Mouse (Mus musculus): ENCODE results near the gene Slc25a42. TPM values are rescaled to one million over a fixed set of nuclear protein-coding genes. Genes with fewer than 3 reads are reported as not detected.

Slc25a42 gene
- polyA plus RNA-seq (2017; shearing (Covaris generic)): 13.1 TPM

DNA sequence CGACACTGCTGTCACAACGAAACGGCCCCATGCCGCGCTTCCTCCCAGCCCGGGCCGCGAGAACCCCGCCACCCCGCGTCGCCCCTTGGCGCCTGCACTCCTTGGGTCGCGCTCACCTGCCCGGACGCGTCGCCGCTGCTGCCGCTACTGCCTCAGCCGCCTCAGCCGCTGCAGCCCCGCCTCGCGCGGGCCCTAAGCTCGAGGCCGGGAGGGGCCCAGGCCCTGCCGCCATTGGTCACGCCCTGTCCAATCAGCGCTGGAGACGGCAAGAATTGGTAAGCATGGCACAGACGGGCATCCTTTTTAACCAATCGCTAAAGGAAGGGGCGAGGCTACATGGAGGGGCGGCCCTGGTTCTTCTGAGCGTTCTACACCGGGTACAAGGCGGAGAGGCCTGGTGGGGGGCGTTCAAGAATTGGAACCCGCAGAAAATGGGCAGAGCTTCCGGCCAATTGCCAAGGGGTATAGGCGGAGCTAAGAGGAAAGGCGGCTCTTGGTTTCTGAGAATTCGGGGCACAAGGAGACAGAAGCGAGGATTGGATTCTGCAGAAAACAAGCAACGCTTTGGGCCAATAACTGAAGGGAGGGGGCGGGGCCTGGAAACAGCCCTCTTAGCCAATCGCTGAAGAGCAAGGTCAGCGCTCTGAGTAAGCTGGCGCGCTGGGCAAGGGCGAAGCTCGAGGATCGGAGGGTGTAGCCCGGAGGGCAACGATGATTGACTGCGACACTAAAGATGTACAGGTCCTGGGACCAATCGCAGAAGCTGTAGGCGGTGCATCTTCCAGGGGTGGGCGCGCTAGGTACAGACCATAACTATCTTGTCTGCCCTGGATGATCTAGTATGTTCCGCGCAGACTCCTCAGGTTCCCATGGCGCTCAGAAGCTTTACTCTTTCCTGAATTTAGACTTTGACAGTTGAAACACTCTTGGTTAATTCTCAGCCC lies at the start of gene Slc25a42:
Gene Slc25a42 (minus strand): TSS at position 194 of the 944 bp plus-strand sequence.

DNA sequence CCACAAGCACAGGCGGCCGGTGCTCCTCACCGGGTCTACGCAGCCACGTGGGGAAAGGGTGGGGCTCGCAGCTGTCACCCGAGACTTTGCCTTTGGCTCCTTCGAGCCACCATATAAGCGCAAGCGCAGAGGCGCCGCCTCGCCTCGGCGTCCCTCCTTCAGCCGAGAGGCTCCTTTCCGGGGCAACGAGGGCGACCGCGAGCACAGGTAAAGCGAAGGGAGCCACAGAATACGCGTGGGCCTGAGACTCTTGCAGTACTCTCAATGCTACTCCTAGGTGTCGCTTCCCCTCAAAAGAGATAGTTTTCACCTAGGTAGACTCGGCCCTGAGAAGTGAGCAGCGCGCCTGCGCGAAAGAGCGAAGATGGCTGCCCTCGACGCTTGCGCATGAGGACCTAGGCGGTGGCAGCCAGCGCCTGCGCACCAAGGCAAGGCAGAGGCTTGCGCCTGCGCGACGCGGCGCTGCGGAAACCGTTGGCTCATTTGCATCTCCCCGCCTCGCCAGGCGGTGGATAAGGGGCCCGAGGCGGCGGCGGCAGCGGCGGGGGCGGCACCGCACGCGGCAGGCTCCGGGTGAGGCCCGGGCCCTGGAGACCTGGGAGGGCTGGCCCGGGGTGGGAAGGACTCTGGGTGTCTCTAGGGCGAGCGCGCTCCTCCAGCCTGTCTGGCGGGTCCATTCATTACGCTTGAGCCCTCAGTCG lies 22.1 kb upstream of the Slc25a42 start, which contains the start of the genes Sugp2 and Armc6:
Gene Sugp2 (plus strand): TSS at position 147 of the 701 bp plus-strand sequence.
Gene Armc6 (minus strand): TSS at position 387 of the 701 bp plus-strand sequence.

DNA sequence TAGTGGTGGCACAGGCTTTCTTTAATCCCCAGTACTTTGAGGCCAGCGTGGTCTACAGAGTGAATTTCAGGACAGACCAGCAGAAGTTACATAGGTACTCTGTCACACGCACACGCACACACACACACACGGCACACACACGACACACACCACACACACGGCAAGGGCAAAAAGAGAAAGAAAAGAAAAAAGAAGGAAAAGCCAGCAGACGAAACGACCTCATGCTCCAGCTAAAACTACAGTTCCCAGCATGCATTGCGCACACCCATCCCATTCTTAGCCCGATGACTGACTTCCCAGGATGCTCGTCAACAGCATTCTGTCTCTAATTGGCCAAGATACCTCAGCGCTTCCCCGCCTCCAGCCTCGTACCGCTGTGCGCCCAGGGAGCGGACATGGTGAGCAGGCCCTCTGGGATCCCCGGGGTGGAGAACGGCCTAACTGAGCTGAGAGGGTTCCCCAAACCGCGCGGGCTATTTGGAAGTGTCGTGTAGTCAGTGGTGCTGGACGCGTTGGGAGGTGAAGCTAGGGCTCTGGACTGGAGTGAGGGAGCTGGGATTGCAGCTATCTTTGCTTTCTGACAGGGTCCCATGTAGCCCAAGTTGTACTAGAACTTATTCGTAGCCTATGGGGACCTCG lies 39.9 kb downstream of the Slc25a42 start, which contains the start of gene Tmem161a:
Gene Tmem161a (plus strand): TSS at position 314 of the 639 bp plus-strand sequence.

DNA sequence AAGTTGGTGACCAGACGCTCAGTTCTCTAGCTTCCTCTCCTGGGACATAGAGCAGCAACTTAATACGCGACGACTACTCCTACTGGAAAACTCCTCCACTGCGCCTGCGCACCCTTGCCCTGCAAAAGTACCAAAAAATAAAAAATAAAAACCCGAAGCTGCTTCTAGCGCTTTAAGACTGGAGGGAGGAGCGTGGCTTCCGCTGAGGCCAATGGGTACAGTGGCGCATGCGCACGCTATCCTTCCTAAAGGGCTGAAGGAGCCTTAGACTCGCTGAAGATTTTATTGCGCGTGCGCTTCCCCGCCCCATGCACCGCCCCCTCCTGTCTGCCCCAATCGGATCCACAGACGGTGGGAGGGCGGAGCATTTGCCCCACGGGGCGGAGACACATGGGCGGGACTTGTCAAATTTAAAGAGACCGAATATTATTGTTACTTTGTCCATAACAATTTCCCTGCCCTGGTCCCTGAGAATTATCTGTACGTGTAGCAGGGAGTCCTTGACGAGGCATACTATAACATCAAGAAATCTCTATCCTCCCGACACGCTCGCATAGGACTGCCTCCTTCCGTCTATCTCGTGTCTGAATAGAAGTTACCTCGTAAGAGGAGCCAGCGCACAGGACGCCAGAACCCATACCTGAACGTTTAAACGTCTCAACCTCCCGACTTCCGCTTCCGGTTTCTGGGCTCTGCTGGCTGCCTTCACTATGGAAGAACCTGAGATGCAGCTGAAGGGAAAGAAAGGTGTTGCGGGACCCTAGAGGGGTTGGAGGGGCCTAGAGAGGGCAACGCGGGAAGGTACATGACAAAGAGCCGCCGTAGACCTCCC lies 72.9 kb downstream of the Slc25a42 start, which contains the start of the genes Rfxank, Borcs8 and Mef2b:
Gene Rfxank (minus strand): TSS at position 129 of the 832 bp plus-strand sequence.
Gene Borcs8 (plus strand): TSS at position 474 of the 832 bp plus-strand sequence.
Gene Mef2b (plus strand): TSS at position 686 of the 832 bp plus-strand sequence.

Other genes with a start within 250 kb of the Slc25a42 start
- gene Gatad2a, start 215.9 kb downstream of the Slc25a42 start, polyA plus RNA-seq (2017; shearing (Covaris generic)): 24.7 TPM
- 41.9 TPM for gene Mau2, start 169.6 kb downstream of the Slc25a42 start, polyA plus RNA-seq (2017; shearing (Covaris generic))
- 68.9 TPM for gene Sugp1, start 169.5 kb downstream of the Slc25a42 start, polyA plus RNA-seq (2017; shearing (Covaris generic))
- 1.3 TPM for gene Tm6sf2, start 139.4 kb downstream of the Slc25a42 start, polyA plus RNA-seq (2017; shearing (Covaris generic))
- not detected for gene Hapln4, start 128.8 kb downstream of the Slc25a42 start, polyA plus RNA-seq (2017; shearing (Covaris generic))
- gene Ncan, start 91.4 kb downstream of the Slc25a42 start, polyA plus RNA-seq (2017; shearing (Covaris generic)): not detected
- gene Nr2c2ap, start 81.0 kb downstream of the Slc25a42 start, polyA plus RNA-seq (2017; shearing (Covaris generic)): 54.8 TPM
- 41.2 TPM for gene Rfxank, start 73.2 kb downstream of the Slc25a42 start, polyA plus RNA-seq (2017; shearing (Covaris generic))
- 97.8 TPM for gene Borcs8, start 72.8 kb downstream of the Slc25a42 start, polyA plus RNA-seq (2017; shearing (Covaris generic))
- 2.6 TPM for gene Mef2b, start 72.6 kb downstream of the Slc25a42 start, polyA plus RNA-seq (2017; shearing (Covaris generic))
- 55.6 TPM for gene Tmem161a, start 39.9 kb downstream of the Slc25a42 start, polyA plus RNA-seq (2017; shearing (Covaris generic))
- 34.8 TPM for gene Sugp2, start 21.9 kb upstream of the Slc25a42 start, polyA plus RNA-seq (2017; shearing (Covaris generic))
- 17.8 TPM for gene Armc6, start 22.2 kb upstream of the Slc25a42 start, polyA plus RNA-seq (2017; shearing (Covaris generic))
- gene Homer3, start 70.5 kb upstream of the Slc25a42 start, polyA plus RNA-seq (2017; shearing (Covaris generic)): 0.27 TPM
- gene Ddx49, start 90.2 kb upstream of the Slc25a42 start, polyA plus RNA-seq (2017; shearing (Covaris generic)): 52.9 TPM
- gene Cope, start 90.2 kb upstream of the Slc25a42 start, polyA plus RNA-seq (2017; shearing (Covaris generic)): 354 TPM
- gene Cers1, start 103.5 kb upstream of the Slc25a42 start, polyA plus RNA-seq (2017; shearing (Covaris generic)): not detected
- 0.28 TPM for gene Gdf1, start 117.5 kb upstream of the Slc25a42 start, polyA plus RNA-seq (2017; shearing (Covaris generic))
- 4.7 TPM for gene Upf1, start 141.0 kb upstream of the Slc25a42 start, polyA plus RNA-seq (2017; shearing (Covaris generic))
- gene Comp, start 161.3 kb upstream of the Slc25a42 start, polyA plus RNA-seq (2017; shearing (Covaris generic)): 0.20 TPM
- gene Crtc1, start 227.3 kb upstream of the Slc25a42 start, polyA plus RNA-seq (2017; shearing (Covaris generic)): 14.5 TPM